Mouse (Mus musculus): ENCODE results near the gene Arhgap27.
A peak's percentile ranks its signal among the peaks of the same experiment; 100 is the strongest.

- TF ChIP-seq EP300 (IDR thresholded peaks at IDR 0.05; ENCODE audit: insufficient read depth, low read depth, low read length) (0 out of 2 replicates have a peak, but pooled peaks have one; percentile 6), CTCF (IDR thresholded peaks at IDR 0.05; ENCODE audit: low read depth, low read length) (no peak)
Observed at GRCm38 (mm10) chr11:103356032-103356571, 7.4 kb downstream of the Arhgap27 start.
